Mouse (Mus musculus): Measurements from ENCODE around the gene Rbks.

DNA sequence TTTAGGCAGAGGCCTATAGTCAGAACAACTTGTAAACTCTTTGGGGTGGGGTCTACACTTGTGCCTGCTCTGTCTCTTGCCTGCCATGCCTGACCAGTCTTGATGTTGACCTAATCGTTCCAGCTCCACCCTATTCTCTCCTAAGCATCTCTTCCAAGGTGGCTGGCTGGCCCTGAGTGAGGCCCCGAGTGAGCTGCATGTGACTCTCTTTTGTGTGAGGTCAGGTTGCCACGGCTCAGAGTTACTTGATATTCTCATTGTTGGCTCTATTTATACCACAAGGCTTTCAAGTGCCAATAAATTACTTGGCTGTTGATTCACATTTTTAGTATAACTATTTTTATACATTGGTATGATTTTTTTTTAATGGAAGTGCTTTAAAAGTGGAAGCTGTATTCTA is 70.3 kb downstream of the Rbks start:
- TF ChIP-seq POLR2A (IDR thresholded peaks at IDR 0.05; ENCODE audit: borderline replicate concordance, extremely low read depth, insufficient read depth, insufficient read length, poor library complexity, severe bottlenecking) (no peak), CTCF (IDR thresholded peaks at IDR 0.05; ENCODE audit: borderline replicate concordance, extremely low read depth, insufficient read depth, insufficient read length) (no peak)
